Comparison of ENCODE assay signal across 8 mouse cellular contexts in genomic region chr7:19326359-19326758, GRCm38 (mm10). TPM values are rescaled to one million over a fixed set of nuclear protein-coding genes. Genes with fewer than 3 reads are reported as not detected.
DNase-seq lines count a peak whose midpoint lies in the region; ATAC-seq and TF ChIP-seq lines count a peak whose summit lies in the region.

No protein-coding gene starts in this region.

- no peaks in the 10 kb centered on the region for H3K79me2 ChIP-seq in CH12.LX (replicated peaks; ENCODE audit: control insufficient read depth, extremely low read depth, insufficient read depth, poor library complexity, severe bottlenecking)

- 0% methylated on average over 19 of the region's 20 CpGs for WGBS in heart, embryonic 11.5 days (ENCODE audit: insufficient replicate concordance)
- 2% methylated on average over 20 of the region's 20 CpGs for WGBS in liver, embryonic 14.5 days (ENCODE audit: insufficient replicate concordance)
- under 1% methylated on average over 19 of the region's 20 CpGs for WGBS in neural tube, embryonic 11.5 days

- H3K27ac ChIP-seq in CH12.LX (ENCODE audit: insufficient read depth, low read depth) = no peak overlapping the region
- peak overlapping the region; percentile 21; the same call in 1 of the 2 replicates for H3K27ac ChIP-seq in embryonic fibroblast, embryonic 13.5 days (ENCODE audit: insufficient read depth, low read length)
- H3K27ac ChIP-seq in heart, embryonic 11.5 days (ENCODE audit: low read depth, low read length) = peak overlapping the region; percentile 95
- no peak overlapping the region for H3K27ac ChIP-seq in liver, embryonic 14.5 days
- H3K27ac ChIP-seq in neural tube, embryonic 11.5 days (ENCODE audit: low read depth, low read length) = no peak overlapping the region
- H3K27ac ChIP-seq in testis, adult 2 months (ENCODE audit: control insufficient read depth, insufficient read depth, low read depth, low read length) = no peak overlapping the region

- ATAC-seq in heart, embryonic 11.5 days (replicated peaks; ENCODE audit: insufficient number of reproducible peaks, low FRiP score, low TSS enrichment) = peak; percentile 62
- ATAC-seq in liver, embryonic 14.5 days (ENCODE audit: insufficient read depth) = peak; percentile 53
- peak; percentile 62 for ATAC-seq in neural tube, embryonic 11.5 days (ENCODE audit: insufficient read depth, low FRiP score, low TSS enrichment)

- no peak for TF ChIP-seq RAD21 in CH12.LX (IDR thresholded peaks at IDR 0.05; ENCODE audit: low read depth, low read length)

- no peak for TF ChIP-seq CTCF in CH12.LX (conservative IDR thresholded peaks at IDR 0.05 in 1 of 2, IDR thresholded peaks at IDR 0.05 in 1 of 2; ENCODE audit: low read depth in 2 of 2, low read length in 2 of 2)
- TF ChIP-seq CTCF in embryonic fibroblast, embryonic 13.5 days (IDR thresholded peaks at IDR 0.05; ENCODE audit: borderline replicate concordance, insufficient read depth, low read length) = no peak
- no peak for TF ChIP-seq CTCF in liver, embryonic 14.5 days (IDR thresholded peaks at IDR 0.05; ENCODE audit: low read depth)
- TF ChIP-seq CTCF in testis, adult 2 months (IDR thresholded peaks at IDR 0.05; ENCODE audit: control insufficient read depth, insufficient read depth, insufficient replicate concordance, low read depth, low read length) = no peak

- H3K36me3 ChIP-seq in CH12.LX (replicated peaks in 1 of 2; ENCODE audit: control insufficient read depth in 1 of 2, insufficient read depth in 1 of 2, low read length in 1 of 2) = no peaks in the 10 kb centered on the region
- no peaks in the 10 kb centered on the region for H3K36me3 ChIP-seq in heart, embryonic 11.5 days (ENCODE audit: control insufficient read depth, insufficient read depth, low read length)
- no peaks in the 10 kb centered on the region for H3K36me3 ChIP-seq in liver, embryonic 14.5 days (replicated peaks; ENCODE audit: control insufficient read depth, insufficient read depth, low read depth)
- H3K36me3 ChIP-seq in neural tube, embryonic 11.5 days (ENCODE audit: control insufficient read depth, insufficient read depth, low read length) = no peaks in the 10 kb centered on the region
- H3K36me3 ChIP-seq in testis, adult 2 months (ENCODE audit: control insufficient read depth, insufficient read depth, low read length) = no peaks in the 10 kb centered on the region

- peak; percentile 77 for DNase-seq in CH12.LX (ENCODE audit: extremely low read depth)
- peak; percentile 76 to 79 for DNase-seq in adrenal gland, postnatal 4 days (ENCODE audit: low spot score in 2 of 2)
- DNase-seq in kidney, adult 9 months = peak; percentile 88
- peak; percentile 61 to 85 (median 65) for DNase-seq in liver, embryonic 14.5 days (ENCODE audit: low read depth in 3 of 3, low spot score in 3 of 3)
- DNase-seq in neural tube, embryonic 11.5 days (ENCODE audit: low spot score) = peak; percentile 88

- no peak for TF ChIP-seq POLR2A in CH12.LX (IDR thresholded peaks at IDR 0.05; ENCODE audit: low read depth, low read length)
- TF ChIP-seq POLR2A in embryonic fibroblast, embryonic 13.5 days (IDR thresholded peaks at IDR 0.05; ENCODE audit: low read depth, low read length) = no peak
- no peak for TF ChIP-seq POLR2A in testis, adult 2 months (IDR thresholded peaks at IDR 0.05; ENCODE audit: control insufficient read depth, low read depth, low read length)

- no peak overlapping the region for H3K4me3 ChIP-seq in CH12.LX (replicated peaks in 1 of 3; ENCODE audit: low read depth in 2 of 3, low read length in 2 of 3, poor library complexity in 1 of 3)
- H3K4me3 ChIP-seq in embryonic fibroblast, embryonic 13.5 days (ENCODE audit: insufficient read depth, low read length) = peak overlapping the region; percentile 33
- peak overlapping the region; percentile 43 for H3K4me3 ChIP-seq in heart, embryonic 11.5 days (ENCODE audit: low read depth, low read length)
- H3K4me3 ChIP-seq in liver, embryonic 14.5 days (ENCODE audit: insufficient read depth in 1 of 2, low read depth in 2 of 2, low read length in 2 of 2) = peak overlapping the region in 1 of 2 experiments; percentile 42; a peak in 2 of 4 replicates
- H3K4me3 ChIP-seq in neural tube, embryonic 11.5 days (ENCODE audit: low read depth, low read length) = peak overlapping the region; percentile 28
- peak overlapping the region; percentile 58 for H3K4me3 ChIP-seq in testis, adult 2 months (ENCODE audit: control insufficient read depth, low read depth, low read length)

- peaks cover 22% of the 10 kb centered on the region for H3K9me3 ChIP-seq in CH12.LX (replicated peaks; ENCODE audit: low read length)
- H3K9me3 ChIP-seq in heart, embryonic 11.5 days (replicated peaks; ENCODE audit: control insufficient read depth, low read length) = 0 out of 2 replicates have a peak, but pooled peaks cover 2% of the 10 kb centered on the region
- H3K9me3 ChIP-seq in liver, embryonic 14.5 days (ENCODE audit: control insufficient read depth, low read length) = no peaks in the 10 kb centered on the region
- no peaks in the 10 kb centered on the region for H3K9me3 ChIP-seq in neural tube, embryonic 11.5 days (ENCODE audit: control insufficient read depth, low read length)

- TF ChIP-seq EP300 in CH12.LX (IDR thresholded peaks at IDR 0.05; ENCODE audit: low read length) = no peak
- no peak for TF ChIP-seq EP300 in liver, embryonic 14.5 days (IDR thresholded peaks at IDR 0.05; ENCODE audit: low read depth)

- in situ Hi-C loops in CH12.LX (cut with MboI; ENCODE audit: low pct_ligation_motif_present, low pct_unique_long_range_greater_than_20kb, low sequenced_read_pairs) = no loop called here

- H3K4me2 ChIP-seq in CH12.LX (ENCODE audit: insufficient read depth, low read depth, poor library complexity, severe bottlenecking) = peak overlapping the region; percentile 67
- H3K4me2 ChIP-seq in heart, embryonic 11.5 days = peak overlapping the region; percentile 84
- peak overlapping the region; percentile 75 for H3K4me2 ChIP-seq in liver, embryonic 14.5 days (ENCODE audit: low read depth)
- peak overlapping the region; percentile 40 for H3K4me2 ChIP-seq in neural tube, embryonic 11.5 days (ENCODE audit: low read depth)

- no peak overlapping the region for H3K9ac ChIP-seq in CH12.LX (ENCODE audit: insufficient read depth, low read depth)
- H3K9ac ChIP-seq in heart, embryonic 11.5 days (ENCODE audit: low read depth, low read length) = peak overlapping the region; percentile 69; the same call in 1 of the 2 replicates
- H3K9ac ChIP-seq in liver, embryonic 14.5 days (replicated peaks) = no peak overlapping the region
- H3K9ac ChIP-seq in neural tube, embryonic 11.5 days (ENCODE audit: low read length) = peak overlapping the region; percentile 44

- peaks cover 15 to 43% of the 10 kb centered on the region in 2 experiments for H3K4me1 ChIP-seq in CH12.LX (ENCODE audit: control insufficient read depth in 1 of 2, insufficient read depth in 2 of 2)
- peaks cover 2% of the 10 kb centered on the region; the same call in 1 of the 2 replicates for H3K4me1 ChIP-seq in embryonic fibroblast, embryonic 13.5 days (ENCODE audit: control insufficient read depth, insufficient read depth, low read length)
- H3K4me1 ChIP-seq in heart, embryonic 11.5 days (ENCODE audit: control insufficient read depth, insufficient read depth, low read length) = peaks cover 23% of the 10 kb centered on the region
- H3K4me1 ChIP-seq in liver, embryonic 14.5 days (replicated peaks; ENCODE audit: control insufficient read depth in 2 of 2, insufficient read depth in 2 of 2, low read length in 1 of 2) = peaks cover 13 to 17% of the 10 kb centered on the region in 2 experiments
- peaks cover 8% of the 10 kb centered on the region for H3K4me1 ChIP-seq in neural tube, embryonic 11.5 days (ENCODE audit: control insufficient read depth, insufficient read depth, low read length)
- peaks cover 14% of the 10 kb centered on the region for H3K4me1 ChIP-seq in testis, adult 2 months (ENCODE audit: control insufficient read depth, insufficient read depth, low read length)

- peaks cover 73% of the 10 kb centered on the region for H3K27me3 ChIP-seq in CH12.LX (replicated peaks)
- H3K27me3 ChIP-seq in heart, embryonic 11.5 days (ENCODE audit: control insufficient read depth, insufficient read depth, low read length) = no peaks in the 10 kb centered on the region
- H3K27me3 ChIP-seq in liver, embryonic 14.5 days (ENCODE audit: control insufficient read depth, insufficient read depth, low read length) = peaks cover 3% of the 10 kb centered on the region; the same call in 1 of the 2 replicates
- H3K27me3 ChIP-seq in neural tube, embryonic 11.5 days (ENCODE audit: control insufficient read depth, insufficient read depth, low read length) = no peaks in the 10 kb centered on the region
- no peaks in the 10 kb centered on the region; the same call in 1 of the 2 replicates for H3K27me3 ChIP-seq in testis, adult 2 months (ENCODE audit: control insufficient read depth, insufficient read depth, low read length)

- dilution Hi-C loops in CH12.LX (cut with MboI; ENCODE audit: extremely low pct_ligation_motif_present, extremely low pct_unique_long_range_greater_than_20kb, low sequenced_read_pairs) = no loop called here

RNA-seq across cellular contexts. Expression of gene Fosb, which starts 16.5 kb away (rescaled TPM):
- total RNA-seq in CH12.LX (2012; rRNA removed) (0.08 and 0.13 TPM in 2 replicates), CH12.LX (2014; rRNA removed) (not detected in 2 replicates)
- polyA plus RNA-seq in CH12.LX (2012; ENCODE audit: insufficient read length, low read depth) = 0.27 and 0.56 TPM in 2 replicates
- under 1 TPM; 0.85 to 0.98 TPM for total RNA-seq in adrenal gland, postnatal 4 days (2021)
- 2.1 and 2.7 TPM in 2 replicates for polyA plus RNA-seq in embryonic fibroblast, embryonic 13.5 days (2011; ENCODE audit: insufficient read length, low read depth, missing spikeins)
- 0.11 and 0.17 TPM in 2 replicates for polyA plus RNA-seq in heart, embryonic 11.5 days (2014; fragmentation: Nextera tagmentation; extraction: Ambion mirVana)
- polyA plus RNA-seq in liver, embryonic 14.5 days (2012; rRNA removed) = 0.03 and 0.04 TPM in 2 replicates
- polyA plus RNA-seq in liver, embryonic 14.5 days (2014; fragmentation: Nextera tagmentation; extraction: Ambion mirVana) = not detected in 2 replicates
- polyA plus RNA-seq in neural tube, embryonic 11.5 days (2014; fragmentation: Nextera tagmentation; extraction: Ambion mirVana) = 0.07 TPM in 1 of 2 replicates, not detected in the other
- 3.9 and 4.1 TPM in 2 replicates for polyA plus RNA-seq in testis, adult 2 months (2012; rRNA removed)

RNA-seq across cellular contexts. Expression of gene Ercc1, which starts 18.2 kb away (rescaled TPM):
- total RNA-seq in CH12.LX (2012; rRNA removed) = 27.7 and 31.1 TPM in 2 replicates
- total RNA-seq in CH12.LX (2014; rRNA removed) = 25.3 and 26.9 TPM in 2 replicates
- polyA plus RNA-seq in CH12.LX (2012; ENCODE audit: insufficient read length, low read depth) = 28.2 and 29.8 TPM in 2 replicates
- total RNA-seq in adrenal gland, postnatal 4 days (2021) = 10 to 100 TPM; 38.6 to 45.2 TPM
- 44.9 and 52.2 TPM in 2 replicates for polyA plus RNA-seq in embryonic fibroblast, embryonic 13.5 days (2011; ENCODE audit: insufficient read length, low read depth, missing spikeins)
- 72.5 and 74.5 TPM in 2 replicates for polyA plus RNA-seq in heart, embryonic 11.5 days (2014; fragmentation: Nextera tagmentation; extraction: Ambion mirVana)
- 8.5 and 9.8 TPM in 2 replicates for polyA plus RNA-seq in liver, embryonic 14.5 days (2012; rRNA removed)
- 15.7 and 19.2 TPM in 2 replicates for polyA plus RNA-seq in liver, embryonic 14.5 days (2014; fragmentation: Nextera tagmentation; extraction: Ambion mirVana)
- 91.8 and 93.3 TPM in 2 replicates for polyA plus RNA-seq in neural tube, embryonic 11.5 days (2014; fragmentation: Nextera tagmentation; extraction: Ambion mirVana)
- 50.1 and 66.6 TPM in 2 replicates for polyA plus RNA-seq in testis, adult 2 months (2012; rRNA removed)

RNA-seq across cellular contexts. Expression of gene Cd3eap, which starts 32.9 kb away (rescaled TPM):
- total RNA-seq in CH12.LX (2012; rRNA removed) (22.6 and 33.2 TPM in 2 replicates), CH12.LX (2014; rRNA removed) (14.4 and 15.9 TPM in 2 replicates)
- polyA plus RNA-seq in CH12.LX (2012; ENCODE audit: insufficient read length, low read depth) = 36.8 and 36.9 TPM in 2 replicates
- 10 to 100 TPM; 14.1 to 16.1 TPM for total RNA-seq in adrenal gland, postnatal 4 days (2021)
- 13.3 and 13.4 TPM in 2 replicates for polyA plus RNA-seq in embryonic fibroblast, embryonic 13.5 days (2011; ENCODE audit: insufficient read length, low read depth, missing spikeins)
- 17.6 and 18.9 TPM in 2 replicates for polyA plus RNA-seq in heart, embryonic 11.5 days (2014; fragmentation: Nextera tagmentation; extraction: Ambion mirVana)
- polyA plus RNA-seq in liver, embryonic 14.5 days (2012; rRNA removed) = 4.5 and 6.7 TPM in 2 replicates
- 7.2 and 7.8 TPM in 2 replicates for polyA plus RNA-seq in liver, embryonic 14.5 days (2014; fragmentation: Nextera tagmentation; extraction: Ambion mirVana)
- polyA plus RNA-seq in neural tube, embryonic 11.5 days (2014; fragmentation: Nextera tagmentation; extraction: Ambion mirVana) = 17.8 and 18.0 TPM in 2 replicates
- polyA plus RNA-seq in testis, adult 2 months (2012; rRNA removed) = 2.8 and 3.2 TPM in 2 replicates

RNA-seq across cellular contexts. Expression of gene Ppp1r13l, which starts 33.2 kb away (rescaled TPM):
- 0.42 and 0.68 TPM in 2 replicates for total RNA-seq in CH12.LX (2012; rRNA removed)
- 0.11 TPM in 1 of 2 replicates, not detected in the other for total RNA-seq in CH12.LX (2014; rRNA removed)
- 1.3 and 1.4 TPM in 2 replicates for polyA plus RNA-seq in CH12.LX (2012; ENCODE audit: insufficient read length, low read depth)
- total RNA-seq in adrenal gland, postnatal 4 days (2021) = 1 to 10 TPM; 9.1 to 9.6 TPM
- polyA plus RNA-seq in embryonic fibroblast, embryonic 13.5 days (2011; ENCODE audit: insufficient read length, low read depth, missing spikeins) = 11.0 and 12.5 TPM in 2 replicates
- 12.4 and 17.6 TPM in 2 replicates for polyA plus RNA-seq in heart, embryonic 11.5 days (2014; fragmentation: Nextera tagmentation; extraction: Ambion mirVana)
- 2.3 TPM in 2 replicates for polyA plus RNA-seq in liver, embryonic 14.5 days (2012; rRNA removed)
- 0.65 and 1.0 TPM in 2 replicates for polyA plus RNA-seq in liver, embryonic 14.5 days (2014; fragmentation: Nextera tagmentation; extraction: Ambion mirVana)
- polyA plus RNA-seq in neural tube, embryonic 11.5 days (2014; fragmentation: Nextera tagmentation; extraction: Ambion mirVana) = 3.4 and 4.7 TPM in 2 replicates
- 49.5 and 71.4 TPM in 2 replicates for polyA plus RNA-seq in testis, adult 2 months (2012; rRNA removed)

RNA-seq across cellular contexts. Expression of gene Rtn2, which starts 43.9 kb away (rescaled TPM):
- total RNA-seq in CH12.LX (2012; rRNA removed) (0.72 and 1.0 TPM in 2 replicates), CH12.LX (2014; rRNA removed) (0.43 and 0.56 TPM in 2 replicates)
- polyA plus RNA-seq in CH12.LX (2012; ENCODE audit: insufficient read length, low read depth) = 0.76 and 0.80 TPM in 2 replicates
- 10 to 100 TPM; 19.3 to 28.8 TPM for total RNA-seq in adrenal gland, postnatal 4 days (2021)
- polyA plus RNA-seq in embryonic fibroblast, embryonic 13.5 days (2011; ENCODE audit: insufficient read length, low read depth, missing spikeins) = 6.8 and 7.8 TPM in 2 replicates
- polyA plus RNA-seq in heart, embryonic 11.5 days (2014; fragmentation: Nextera tagmentation; extraction: Ambion mirVana) = 25.3 and 31.2 TPM in 2 replicates
- 2.9 and 4.1 TPM in 2 replicates for polyA plus RNA-seq in liver, embryonic 14.5 days (2012; rRNA removed)
- 2.6 and 3.0 TPM in 2 replicates for polyA plus RNA-seq in liver, embryonic 14.5 days (2014; fragmentation: Nextera tagmentation; extraction: Ambion mirVana)
- 58.2 and 60.2 TPM in 2 replicates for polyA plus RNA-seq in neural tube, embryonic 11.5 days (2014; fragmentation: Nextera tagmentation; extraction: Ambion mirVana)
- 15.6 and 17.4 TPM in 2 replicates for polyA plus RNA-seq in testis, adult 2 months (2012; rRNA removed)

Comparison
In these comparisons a context has a peak if more than half of its experiments do, and no peak if none do; other contexts are left out.
1. H3K27ac ChIP-seq: peak in embryonic fibroblast, embryonic 13.5 days (single experiment) and heart, embryonic 11.5 days (single experiment); none in CH12.LX (single experiment), liver, embryonic 14.5 days (single experiment), neural tube, embryonic 11.5 days (single experiment) and testis, adult 2 months (single experiment).
2. H3K4me3 ChIP-seq: peak in embryonic fibroblast, embryonic 13.5 days (single experiment), heart, embryonic 11.5 days (single experiment), neural tube, embryonic 11.5 days (single experiment) and testis, adult 2 months (single experiment); none in CH12.LX (0 of 3).
3. H3K9ac ChIP-seq: peak in heart, embryonic 11.5 days (single experiment) and neural tube, embryonic 11.5 days (single experiment); none in CH12.LX (single experiment) and liver, embryonic 14.5 days (single experiment).
4. Peak in every context shown above with its lines, with median percentiles within 50 percentile points of each other: DNase-seq, H3K4me2 ChIP-seq and ATAC-seq.